11 mouse cellular contexts compared by ENCODE assay signal in the genomic region with DNA sequence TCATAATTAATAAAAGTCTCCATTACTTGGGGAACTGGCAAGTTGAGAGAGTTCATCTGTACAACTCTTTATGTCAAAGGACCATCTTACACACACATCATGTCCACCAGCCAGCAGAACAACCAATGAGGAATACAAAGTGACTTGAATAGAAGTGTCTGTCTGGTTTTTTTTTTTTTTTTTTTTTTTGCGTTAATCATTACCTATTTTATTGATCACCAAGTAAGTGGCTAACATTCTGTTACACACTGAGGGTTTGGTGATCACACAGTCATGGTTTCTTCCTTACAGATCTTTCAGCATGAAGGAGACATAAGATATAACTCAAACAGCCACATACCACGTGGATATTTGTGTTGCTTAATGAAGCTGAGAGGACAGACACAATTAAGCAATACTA.
"Had no signal": no experiment of that assay in that cellular context is flagged by ENCODE, and none has a peak within 500 bp of the region (broad histone marks: within the 10 kb centered on the region; RNA-seq: fewer than 3 reads in every experiment).

No protein-coding gene starts in this region.

- H3K9ac ChIP-seq: hindbrain, embryonic 14.5 days; limb, embryonic 12.5 days; liver, embryonic 13.5 days; midbrain, embryonic 13.5 days had no signal

- DNase-seq: kidney, adult 8-10 months; kidney, postnatal 36 days; layer of hippocampus, adult 9-11 months; layer of hippocampus, postnatal 36 days; liver, embryonic 13.5 days; lung, adult 2 months; right cerebral cortex, postnatal 14 days; thymus, postnatal 36 days had no signal

- H3K4me2 ChIP-seq: hindbrain, embryonic 14.5 days; limb, embryonic 12.5 days; liver, embryonic 13.5 days; midbrain, embryonic 13.5 days had no signal

- ATAC-seq: midbrain, embryonic 13.5 days had no signal

- H3K36me3 ChIP-seq: limb, embryonic 12.5 days; liver, embryonic 13.5 days; midbrain, embryonic 13.5 days had no signal

- H3K27ac ChIP-seq: hindbrain, embryonic 14.5 days; limb, embryonic 12.5 days; liver, embryonic 13.5 days; midbrain, embryonic 13.5 days had no signal

- H3K4me3 ChIP-seq: limb, embryonic 12.5 days; liver, embryonic 13.5 days; midbrain, embryonic 13.5 days had no signal

- H3K9me3 ChIP-seq: limb, embryonic 12.5 days; liver, embryonic 13.5 days; midbrain, embryonic 13.5 days had no signal

- H3K27me3 ChIP-seq: limb, embryonic 12.5 days; liver, embryonic 13.5 days; midbrain, embryonic 13.5 days had no signal

- H3K4me1 ChIP-seq: limb, embryonic 12.5 days; liver, embryonic 13.5 days; midbrain, embryonic 13.5 days had no signal
